Mouse (Mus musculus): Measurements from ENCODE around the gene Vmn2r43. TPM values are rescaled to one million over a fixed set of nuclear protein-coding genes. Genes with fewer than 3 reads are reported as not detected.
"Not testable (repeated sequence)": the region's sequence is repeated elsewhere in the genome, so short reads cannot be mapped to it uniquely, and the experiment has no call there.

Vmn2r43 gene
- not detected for total RNA-seq (2021)
- long read RNA-seq, experiment 1: 0 reads
- long read RNA-seq, experiment 2: 0 reads

GRCm38 (mm10) chr7:8260499-8260898 is at the start of gene Vmn2r43:
Gene Vmn2r43 (minus strand): TSS chr7:8260599.
- DNase-seq (ENCODE audit: low spot score in 2 of 2): not testable (repeated sequence)

GRCm38 (mm10) chr7:8200220-8200619 is 60.2 kb downstream of the Vmn2r43 start, which contains the start of gene Vmn2r42:
Gene Vmn2r42 (minus strand): TSS chr7:8200320.
- not testable (repeated sequence) for DNase-seq (ENCODE audit: low spot score in 2 of 2)

Other genes with a start within 250 kb of the Vmn2r43 start
- not detected for gene Vmn2r41, start 98.9 kb downstream of the Vmn2r43 start, total RNA-seq (2021)
- not detected for gene Vmn2r42, start 60.3 kb downstream of the Vmn2r43 start, total RNA-seq (2021)
- gene Vmn2r44, start 122.7 kb upstream of the Vmn2r43 start, total RNA-seq (2021): not detected
- not detected for gene Vmn2r45, start 228.5 kb upstream of the Vmn2r43 start, total RNA-seq (2021)